Mouse (Mus musculus) thymus, postnatal 4 days (tissue): ENCODE results near the gene Adam15.

Experiments
- DNase-seq: peaks from one replicate; pipeline ENCODE4 v3.0.0; 2021

The Adam15 gene

DNA sequence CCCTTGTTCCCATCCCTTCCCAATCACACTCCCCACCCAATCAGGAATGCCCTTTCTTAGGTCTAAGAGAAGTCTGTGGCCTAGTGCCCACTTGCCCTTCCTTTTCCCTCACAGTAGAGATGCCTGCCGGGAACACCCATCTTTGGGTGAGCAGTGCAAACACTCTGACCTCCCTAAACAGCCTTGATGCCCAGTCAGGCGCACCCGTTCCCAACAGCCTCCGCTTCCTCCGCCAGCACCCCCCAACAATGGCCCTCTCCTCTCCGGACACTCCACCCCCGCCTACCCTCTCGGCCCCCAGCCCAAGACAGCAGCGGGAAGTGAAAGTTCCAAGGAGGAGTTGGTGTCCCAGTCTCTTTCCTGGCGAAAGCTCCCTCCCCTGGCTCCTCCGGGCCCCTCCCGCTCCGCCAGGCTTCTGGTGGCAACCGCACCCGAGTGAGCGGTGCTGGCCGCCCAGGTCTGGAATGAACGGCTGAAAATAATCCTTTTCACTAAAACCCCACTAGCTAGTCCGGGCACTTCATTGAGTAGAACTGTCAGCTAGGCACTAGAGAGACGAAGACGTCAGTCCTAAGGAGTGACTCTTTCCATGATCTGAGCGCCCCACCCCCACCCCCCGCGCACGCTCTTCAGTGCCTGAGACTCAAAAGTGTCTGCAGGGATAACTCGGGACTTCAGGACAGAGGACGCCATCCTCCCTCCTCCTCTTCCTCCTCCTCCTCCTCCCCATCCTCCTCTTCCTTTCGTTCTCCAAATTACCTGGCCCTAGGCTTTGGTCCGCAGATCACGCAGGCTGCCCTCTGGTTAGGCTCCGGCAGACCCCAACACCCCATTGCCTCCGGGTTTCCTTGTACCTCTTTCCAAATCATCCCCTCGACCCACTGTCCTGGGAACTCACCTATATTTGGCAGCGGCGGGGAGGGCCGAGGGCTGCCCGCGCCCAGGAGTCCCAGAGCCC is 606 bp downstream of the Adam15 start:
- DNase-seq, result no peak

DNA sequence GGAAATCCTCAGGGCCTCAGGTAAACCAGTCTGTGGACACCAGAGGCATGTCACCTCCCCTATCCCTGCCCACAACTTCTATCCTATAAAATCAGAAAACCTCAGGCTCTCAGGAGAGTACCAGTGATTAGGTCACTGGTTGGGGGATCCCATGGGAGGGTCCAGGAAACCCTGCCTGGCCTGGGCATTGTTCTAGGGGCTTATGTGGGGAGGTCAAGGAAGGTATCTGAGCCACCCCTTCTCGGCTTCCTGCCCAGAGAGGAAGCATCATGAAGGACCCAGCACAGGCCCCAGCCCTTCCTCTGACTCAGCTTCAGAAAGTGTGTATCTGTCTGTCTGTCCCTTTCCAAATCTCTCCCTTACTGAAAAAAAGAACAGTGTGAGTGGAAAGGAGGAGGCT is 1.9 kb downstream of the Adam15 start:
- DNase-seq, result no peak

DNA sequence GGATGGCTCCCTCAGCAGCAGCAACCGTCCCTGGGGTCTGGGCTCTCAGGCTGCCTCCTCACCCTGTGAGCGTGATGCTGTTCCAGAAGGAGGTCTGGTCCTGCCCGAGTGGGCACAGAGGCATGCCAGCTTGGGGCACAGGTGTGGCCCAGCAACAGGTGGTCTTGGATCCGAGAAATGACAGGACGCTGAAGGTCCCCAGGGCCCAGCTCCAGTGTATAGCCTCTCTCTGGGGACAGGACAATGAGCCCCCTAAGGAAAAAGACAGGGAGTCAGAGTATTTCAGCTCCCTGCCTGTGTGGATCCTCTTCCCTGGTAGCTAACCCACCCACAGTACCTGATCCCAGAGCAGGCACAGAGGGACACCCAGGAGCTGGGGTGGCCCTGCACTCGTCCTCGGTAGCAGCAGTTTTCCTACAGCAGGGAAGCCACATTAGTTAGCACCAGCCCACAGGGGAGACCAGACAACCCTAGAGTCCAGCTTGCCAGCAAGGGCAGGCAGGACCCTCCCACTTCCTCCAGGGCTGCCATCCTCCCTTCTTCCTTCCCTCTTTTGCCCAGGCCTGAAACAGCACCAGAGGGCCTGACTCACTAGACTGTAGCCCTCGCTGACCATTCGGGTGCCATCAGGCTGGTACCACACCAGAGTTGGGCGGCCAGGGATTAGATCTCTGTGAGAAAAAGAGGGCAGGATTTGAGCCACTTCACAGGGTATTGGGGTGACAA is 2.8 kb downstream of the Adam15 start:
- no peak for DNase-seq

DNA sequence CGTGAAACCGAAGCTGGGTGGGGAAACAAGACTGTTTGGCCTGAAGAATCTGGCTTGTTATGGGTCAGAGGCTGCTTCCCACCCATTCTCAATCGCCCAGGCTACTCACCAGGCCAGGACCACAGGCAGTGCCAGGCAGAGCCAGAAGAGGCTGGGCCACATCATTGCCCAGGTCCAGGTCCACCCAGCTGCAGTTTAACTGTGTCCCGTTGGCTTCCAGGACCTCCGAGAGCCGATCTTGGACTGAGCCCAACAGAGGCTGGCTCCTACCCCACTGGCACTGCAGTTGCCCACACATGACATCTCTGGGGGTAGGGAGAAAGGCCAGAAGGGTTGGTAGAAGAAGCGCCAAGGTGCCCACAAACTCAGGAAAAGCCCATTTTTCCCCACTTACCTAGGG is 6.5 kb downstream of the Adam15 start:
- no peak for DNase-seq

DNA sequence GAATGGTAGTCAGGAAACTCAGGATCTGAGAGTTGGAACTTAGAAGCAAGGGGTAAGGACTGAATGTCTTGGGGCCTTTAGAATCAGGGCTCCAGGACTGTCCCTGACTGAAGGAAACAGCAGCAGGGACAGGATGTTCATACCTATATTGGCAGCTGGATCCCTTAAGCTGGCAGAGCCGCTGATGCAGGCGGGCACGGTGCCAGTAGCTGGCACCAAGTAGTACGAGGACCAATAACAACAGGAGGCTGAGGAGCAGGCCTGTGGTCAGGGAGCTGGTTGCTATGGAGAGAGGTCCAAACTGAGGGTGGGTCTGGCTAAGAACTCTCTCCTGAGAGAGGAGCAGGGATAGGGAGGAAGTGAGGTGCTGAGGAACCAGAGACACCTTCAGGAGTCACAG is 8.0 kb downstream of the Adam15 start:
- no peak for DNase-seq

DNA sequence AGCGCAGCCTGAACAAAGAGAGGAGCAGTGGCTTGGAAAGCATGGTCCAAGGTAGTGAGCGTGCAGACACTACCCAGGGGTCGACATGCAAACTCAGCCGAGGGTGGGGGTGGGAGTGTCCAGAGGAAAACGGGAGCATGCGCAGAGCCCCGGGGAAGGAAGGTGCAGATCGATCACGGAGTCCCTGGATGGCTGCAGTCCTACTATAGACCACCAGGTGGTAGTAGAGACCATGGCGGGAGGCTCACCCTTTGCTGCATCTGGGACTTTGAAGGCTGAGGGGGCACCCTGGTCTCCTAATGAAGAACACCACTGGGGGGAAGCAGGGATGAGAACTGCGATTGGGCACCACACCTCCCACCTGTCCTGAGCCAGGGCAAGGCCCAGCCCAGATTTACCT is 9.3 kb downstream of the Adam15 start:
- DNase-seq, result peak; percentile 86

DNA sequence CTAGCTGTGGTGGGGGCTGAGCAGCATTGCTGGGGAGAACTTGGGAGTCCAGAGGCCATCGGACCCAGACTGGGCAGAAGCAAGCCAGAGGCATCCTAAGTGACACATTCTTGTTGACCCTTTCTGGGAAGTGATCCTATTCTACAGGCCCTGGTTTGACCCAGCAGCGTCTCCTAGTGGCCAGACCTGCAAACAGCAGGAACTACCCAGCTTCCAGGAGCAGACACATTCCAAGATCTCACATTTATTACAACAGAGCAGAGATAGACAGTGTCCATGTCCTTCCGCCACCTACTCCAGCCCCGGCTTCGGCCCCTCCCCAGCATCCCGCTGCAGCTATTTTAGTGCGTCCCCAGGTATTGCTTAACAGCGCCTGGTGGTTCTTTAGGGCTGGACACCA is 10.4 kb downstream of the Adam15 start:
- peak; percentile 84 for DNase-seq

DNA sequence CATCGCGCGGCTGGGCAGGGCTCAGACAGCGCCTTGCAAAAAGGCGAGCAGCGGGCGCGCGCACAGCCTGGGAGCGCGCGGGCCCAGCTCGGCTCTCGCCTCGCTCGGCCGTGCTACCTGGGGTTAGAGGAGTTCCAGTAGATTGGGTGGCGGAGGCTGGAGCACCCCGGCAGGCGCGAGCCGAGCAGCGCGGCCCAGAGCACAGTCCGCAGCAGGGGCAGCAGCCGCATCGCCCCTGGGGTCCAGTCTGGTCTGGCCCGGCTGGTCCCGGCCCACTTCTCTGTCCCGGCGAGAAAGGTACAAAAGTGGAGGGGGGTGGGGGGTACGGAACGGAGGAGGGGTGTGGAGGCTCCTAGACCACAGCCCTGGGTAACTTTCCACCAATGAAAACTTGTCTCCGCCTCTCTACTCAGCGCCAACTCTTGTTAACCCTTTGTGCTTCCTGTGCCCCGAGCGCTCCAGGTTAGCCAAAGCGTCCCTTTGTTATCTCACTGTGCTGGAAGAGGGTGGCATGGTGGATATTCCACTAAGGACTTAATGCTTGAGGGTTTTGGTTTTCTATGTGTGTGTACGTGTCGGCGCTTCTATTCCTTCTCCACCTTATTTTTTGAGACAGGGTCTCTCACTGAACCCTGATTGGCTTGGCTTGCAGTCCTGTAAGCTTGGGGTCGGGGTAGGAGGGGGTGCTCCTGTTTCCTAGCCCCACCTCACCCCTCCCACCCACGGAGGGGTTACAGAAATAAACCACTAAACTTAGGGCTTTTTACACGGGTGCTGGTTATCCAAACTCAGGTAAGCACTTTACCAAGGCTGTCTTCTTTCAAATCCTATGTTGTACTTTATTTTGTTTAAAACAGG is 11.8 kb downstream of the Adam15 start, which contains the start of gene Efna4:
TSS of gene Efna4 (minus strand) at position 308 of the 858 bp plus-strand sequence.
- DNase-seq, result peak; percentile 77

DNA sequence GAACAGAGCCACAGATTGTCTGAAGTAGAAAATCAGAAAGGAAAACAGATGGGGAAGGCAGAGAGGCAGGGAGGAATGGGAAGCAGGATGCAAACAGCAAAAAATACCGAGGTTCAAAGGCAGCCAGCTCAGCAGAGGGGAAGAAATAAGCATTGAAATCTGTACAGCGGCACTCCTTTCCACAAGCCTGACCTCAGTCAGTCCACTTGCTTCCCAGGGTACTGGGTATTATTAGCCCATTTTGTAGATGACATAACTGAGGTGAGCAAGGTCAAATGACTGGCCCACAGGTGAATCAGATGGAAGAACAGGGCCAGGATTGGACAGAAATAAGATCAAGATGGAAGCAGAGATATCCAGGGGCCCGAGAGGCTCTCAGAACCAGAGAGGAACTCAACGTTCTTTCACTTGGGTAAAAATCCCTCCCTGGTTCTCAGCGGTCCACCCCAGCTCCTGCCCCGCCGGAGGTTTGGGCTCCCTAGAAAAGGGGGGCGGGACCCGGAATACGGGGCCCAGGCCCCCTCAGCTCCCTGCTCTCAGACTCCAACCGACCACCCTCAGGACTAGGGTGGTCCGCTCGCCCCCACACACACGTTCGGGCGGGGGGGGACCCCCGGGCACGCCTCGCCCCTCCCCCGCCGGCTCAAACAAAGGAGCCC is 12.6 kb downstream of the Adam15 start:
- DNase-seq, result no peak

DNA sequence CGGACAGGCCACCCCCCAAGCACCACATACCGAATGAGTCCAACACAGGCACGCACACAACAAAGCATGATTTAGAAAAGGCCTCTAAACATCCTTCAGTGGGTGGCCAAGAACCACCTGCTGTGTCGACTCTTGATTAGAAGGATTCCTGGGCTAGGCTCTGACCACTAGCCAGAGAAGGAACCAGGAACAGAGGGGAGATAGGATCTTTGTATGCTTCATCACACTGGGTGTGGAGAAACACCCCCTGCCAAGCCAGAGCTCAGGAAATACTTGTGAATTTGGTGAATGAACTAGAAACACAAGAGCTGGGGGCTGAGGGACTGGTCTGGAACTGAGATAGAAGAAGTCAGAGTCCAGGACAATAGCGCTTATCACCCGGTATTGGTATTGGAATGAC is 13.3 kb downstream of the Adam15 start:
- DNase-seq, result no peak

DNA sequence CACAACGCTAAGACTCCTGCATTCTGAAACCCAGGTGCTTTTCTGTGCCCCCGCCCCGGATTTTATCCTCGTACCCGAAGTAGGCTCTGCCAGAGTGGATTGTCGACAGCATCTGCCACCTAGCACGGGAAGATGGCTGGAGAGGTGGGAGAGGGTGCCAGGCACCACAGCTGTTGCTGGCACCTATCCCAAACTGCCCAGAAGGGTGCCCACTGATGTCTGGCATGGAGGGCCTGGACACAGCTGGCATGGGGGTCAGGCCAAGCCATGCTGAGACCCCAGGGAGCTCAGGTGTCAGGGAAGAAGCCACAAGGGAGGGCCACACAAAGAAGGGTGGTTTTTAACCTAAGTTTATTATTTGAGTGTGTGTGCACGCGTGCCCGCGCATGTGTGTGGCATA is 16.7 kb downstream of the Adam15 start:
- DNase-seq, result no peak

DNA sequence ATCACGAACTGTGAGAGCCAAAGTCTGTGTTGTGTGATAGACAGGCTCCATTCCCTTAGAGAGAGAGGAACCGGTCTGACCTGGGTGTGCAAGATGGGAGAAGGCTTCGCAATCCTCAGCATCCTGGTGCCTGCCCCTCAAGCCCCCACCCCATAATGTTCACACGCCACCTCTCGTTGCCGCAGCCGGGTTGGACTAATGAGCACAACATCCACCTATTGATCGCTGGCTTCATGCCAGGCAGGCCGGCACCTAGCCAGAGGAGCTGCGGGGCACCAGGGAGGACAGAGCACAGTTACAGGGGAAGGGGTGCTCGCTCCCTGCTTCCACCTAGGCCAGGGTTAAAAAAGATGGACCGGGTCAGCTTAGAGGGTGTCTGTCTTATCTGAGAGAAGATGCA is 17.3 kb downstream of the Adam15 start:
- DNase-seq, result no peak

DNA sequence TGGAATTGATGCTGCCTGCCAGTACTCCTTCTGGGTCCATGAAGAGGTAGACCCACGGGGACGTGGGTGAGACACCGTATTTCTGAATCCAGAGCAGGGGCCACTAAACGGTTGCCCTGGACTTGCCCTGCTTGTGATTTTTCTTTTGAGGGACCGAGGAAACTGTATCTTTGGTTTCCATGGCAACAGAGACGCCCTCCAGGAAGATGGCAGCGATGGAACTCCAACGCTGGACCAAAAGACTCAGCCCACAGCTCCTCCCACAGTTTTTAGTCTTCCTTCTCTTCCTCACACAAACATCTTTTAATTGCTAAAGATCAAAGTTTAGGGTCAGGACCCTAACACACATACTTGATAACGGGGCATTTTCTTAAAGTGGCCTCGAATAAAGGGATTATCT is 17.8 kb downstream of the Adam15 start:
- DNase-seq, result no peak

DNA sequence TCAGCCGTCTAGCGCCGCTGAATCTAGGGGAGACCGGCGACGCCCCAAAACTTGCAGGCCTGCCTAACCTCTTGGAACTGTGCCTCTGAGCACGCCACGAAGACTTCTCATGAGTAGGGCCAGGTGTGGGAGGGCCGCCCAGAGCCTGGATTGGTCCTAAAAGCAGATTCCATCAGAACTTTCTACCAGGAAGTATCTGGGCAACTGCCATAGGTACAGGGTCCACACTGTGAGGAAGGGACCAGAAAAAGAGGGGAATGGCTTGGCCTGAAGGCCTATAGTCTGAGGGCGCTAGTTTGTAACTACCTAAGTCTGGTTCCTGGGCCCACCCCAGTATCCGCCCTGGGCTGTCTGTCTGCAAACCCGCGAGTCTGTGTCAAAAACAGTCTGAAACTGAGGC is 18.2 kb downstream of the Adam15 start:
- DNase-seq, result no peak

DNA sequence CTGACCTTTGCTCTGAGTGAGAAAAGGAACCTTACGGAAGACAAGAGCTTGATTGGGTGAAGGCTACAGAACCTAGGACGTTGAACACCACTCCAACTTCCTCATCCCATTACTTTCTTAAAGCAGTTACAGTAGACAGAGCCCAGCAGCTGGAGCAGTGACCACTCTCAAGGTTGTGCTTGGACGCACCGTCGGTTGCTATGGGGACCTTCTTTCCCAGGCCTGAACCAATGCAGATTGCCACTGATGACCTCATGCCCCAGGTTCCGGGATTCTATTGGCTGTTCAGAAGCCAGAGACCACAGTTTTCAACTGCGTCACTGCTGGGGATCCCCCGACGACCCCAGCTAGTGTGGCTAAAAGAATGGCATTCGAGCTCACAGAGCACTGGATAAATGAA is 18.8 kb downstream of the Adam15 start:
- no peak for DNase-seq

DNA sequence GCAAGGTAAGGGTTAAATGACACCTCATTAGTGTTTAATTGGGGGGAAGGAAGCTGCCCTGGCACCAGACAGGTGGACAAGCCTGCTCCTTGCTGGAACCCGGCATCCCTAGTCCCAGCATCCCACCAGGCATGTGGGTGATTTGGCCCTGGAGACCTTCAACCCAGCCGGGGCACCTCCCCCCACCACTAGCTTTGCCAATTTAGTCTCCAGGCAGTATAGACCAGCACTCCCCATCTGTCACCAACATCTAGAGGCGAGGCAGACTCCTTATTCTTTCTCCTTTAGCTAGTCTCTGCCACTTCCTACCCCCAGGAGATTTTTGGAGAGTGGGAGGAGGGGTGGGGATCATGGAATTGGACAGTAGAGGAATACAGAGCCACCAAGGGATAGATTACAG is 19.4 kb downstream of the Adam15 start:
- DNase-seq, result no peak

DNA sequence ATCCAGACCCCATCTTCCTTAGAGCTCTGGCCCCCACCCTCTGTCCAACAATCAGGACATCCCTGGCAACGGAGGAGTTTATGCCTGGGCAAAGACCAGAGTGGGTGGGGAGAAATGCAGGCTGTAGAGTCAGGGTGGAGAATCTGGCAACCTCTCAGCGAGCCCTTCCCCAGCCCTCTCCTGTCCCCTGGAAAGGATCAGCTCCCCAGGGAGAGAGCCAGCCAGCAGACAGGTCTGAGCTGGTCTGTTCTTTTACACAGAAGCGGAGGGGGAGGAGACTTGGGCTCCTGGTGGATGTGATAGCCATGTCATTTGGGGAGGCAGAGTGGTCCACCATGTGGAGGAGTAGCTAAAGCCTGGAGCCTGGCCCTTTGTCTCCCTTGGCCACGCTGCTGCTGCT is 21.2 kb downstream of the Adam15 start:
- DNase-seq, result no peak

DNA sequence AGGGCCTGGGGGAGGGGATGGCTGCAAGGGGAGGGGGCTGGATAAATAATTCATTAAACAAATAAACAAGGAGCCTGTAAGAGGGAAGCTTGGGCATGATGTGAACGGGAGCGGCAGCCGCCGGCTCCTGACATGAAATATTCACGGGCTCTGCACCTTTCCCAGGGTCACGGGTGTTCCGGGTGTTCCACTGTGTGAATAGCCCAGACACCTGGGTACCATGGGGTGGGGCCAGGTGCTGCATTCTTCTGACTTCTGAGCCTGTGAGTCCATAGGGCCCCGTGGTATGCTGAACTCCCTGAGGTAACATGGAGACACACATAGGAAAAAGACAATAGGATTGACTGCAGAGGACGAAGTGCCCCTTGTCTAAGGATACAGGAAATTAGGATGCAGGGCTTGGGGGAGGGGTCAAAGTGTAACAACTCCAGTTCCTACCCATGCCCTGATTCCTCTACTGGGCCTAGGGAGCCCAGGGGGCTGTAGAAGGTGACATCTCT is 22.4 kb downstream of the Adam15 start:
- no peak for DNase-seq

DNA sequence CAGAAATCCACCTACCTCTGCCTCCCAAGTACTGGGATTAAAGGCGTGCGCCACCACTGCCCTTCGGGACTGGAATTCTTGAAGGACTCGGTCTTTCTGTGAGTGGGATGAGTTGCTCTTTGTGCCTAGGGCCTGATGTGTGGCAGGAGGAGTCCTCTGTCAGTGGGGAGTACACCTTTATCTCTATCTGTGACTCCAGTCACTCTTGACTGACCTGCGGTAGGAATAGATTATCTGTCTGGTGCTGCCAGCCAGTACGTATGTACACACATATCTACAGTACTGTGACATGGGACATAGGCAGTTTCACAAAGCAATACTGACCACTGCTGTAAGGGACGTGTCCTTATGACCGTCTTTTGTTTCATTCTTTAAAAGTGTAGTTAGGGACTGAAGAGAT is 23.9 kb downstream of the Adam15 start:
- no peak for DNase-seq

DNA sequence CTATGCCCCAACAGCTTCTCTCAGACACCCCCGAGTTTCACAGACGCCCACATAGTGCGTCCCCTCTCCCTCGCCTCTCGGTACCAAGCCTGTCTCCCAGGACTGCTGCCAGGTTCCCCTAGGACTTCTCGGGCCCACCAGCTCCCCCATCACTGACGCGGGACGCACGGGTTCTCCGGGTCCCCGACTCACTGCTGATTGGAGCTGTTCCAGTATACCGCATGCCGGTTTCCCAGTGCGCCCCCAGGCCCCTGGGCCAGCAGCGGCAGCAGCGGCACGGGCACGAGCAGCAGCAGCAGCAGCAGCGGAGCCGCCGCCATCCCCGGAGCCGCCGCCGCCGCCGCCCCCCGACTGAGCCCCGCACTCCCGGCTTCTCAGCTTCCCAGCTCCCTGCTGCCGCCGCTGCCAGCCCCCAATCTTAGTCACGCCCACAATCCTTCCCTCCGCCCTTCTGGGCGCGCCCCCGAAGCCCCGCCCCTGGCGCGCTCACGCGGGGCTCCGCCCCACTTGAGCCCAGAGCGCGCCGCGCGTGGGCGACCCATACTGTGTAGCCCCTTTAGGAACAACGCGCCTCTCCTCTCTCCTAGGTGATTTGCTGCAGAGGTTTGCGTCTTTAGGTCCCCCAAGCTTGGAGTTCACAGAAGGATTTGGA is 27.2 kb downstream of the Adam15 start, which contains the start of gene Efna3:
TSS of gene Efna3 (minus strand) at position 452 of the 652 bp plus-strand sequence.
- DNase-seq, result peak; percentile 82

DNA sequence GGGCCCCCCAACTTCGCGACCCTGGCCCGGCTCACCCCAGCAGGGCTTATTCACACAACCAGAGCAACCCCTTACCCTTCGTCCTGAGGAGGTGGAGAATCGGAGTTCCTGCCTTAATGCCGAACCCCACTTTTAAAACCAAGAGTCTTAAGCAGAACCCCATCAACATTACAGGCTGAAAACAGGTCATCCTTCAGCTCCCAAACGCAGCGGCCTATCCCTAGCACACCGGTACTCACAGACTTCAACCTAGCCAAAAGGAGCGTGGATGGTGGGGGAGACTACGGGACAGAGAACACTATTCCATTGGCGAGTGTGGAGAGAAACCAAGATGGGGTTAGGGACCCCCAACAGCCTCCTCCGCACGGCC is 27.7 kb downstream of the Adam15 start:
- DNase-seq, result no peak
